Mouse (Mus musculus) liver, embryonic 13.5 days (tissue): Measurements from ENCODE around the gene Cwc25. TPM values are rescaled to one million over a fixed set of nuclear protein-coding genes. Genes with fewer than 3 reads are reported as not detected.
"Not testable (repeated sequence)": the region's sequence is repeated elsewhere in the genome, so short reads cannot be mapped to it uniquely, and the experiment has no call there.

Experiments
- ATAC-seq: fragments of 200-750 bp; cut with Nextera tagmentation; 2 replicates; pipeline ENCODE4 v1.8.0; 2017; ENCODE audit warnings: low read depth, mild to moderate bottlenecking, moderate number of reproducible peaks, moderate library complexity
- DNase-seq: peaks from one replicate; pipeline ENCODE4 v3.0.0; 2022
- H3K27ac ChIP-seq: fragments of 300-500 bp; sonication (generic); 2 replicates; pipeline ENCODE4 v1.5.1; 2015; ENCODE audit warnings: moderate library complexity, mild to moderate bottlenecking, inconsistent platforms
- H3K27me3 ChIP-seq: fragments of 300-500 bp; sonication (generic); 2 replicates; pipeline ENCODE4 v1.6.1; 2015; ENCODE audit warnings: mild to moderate bottlenecking, inconsistent platforms
- H3K36me3 ChIP-seq: fragments of 300-500 bp; sonication (generic); 2 replicates; pipeline ENCODE4 v1.6.1; 2015; ENCODE audit warnings: mild to moderate bottlenecking, inconsistent platforms
- H3K4me1 ChIP-seq: fragments of 300-500 bp; sonication (generic); replicated peaks from 2 replicates; pipeline ENCODE4 v1.6.1; 2015; ENCODE audit warnings: inconsistent platforms
- H3K4me2 ChIP-seq: fragments of 300-500 bp; sonication (generic); 2 replicates; pipeline ENCODE4 v1.6.1; 2015; ENCODE audit warnings: inconsistent platforms, mild to moderate bottlenecking, moderate library complexity
- H3K4me3 ChIP-seq: fragments of 300-500 bp; sonication (generic); replicated peaks from 2 replicates; pipeline ENCODE4 v1.5.1; 2015; ENCODE audit warnings: mild to moderate bottlenecking, inconsistent platforms
- H3K9ac ChIP-seq: fragments of 300-500 bp; sonication (generic); 2 replicates; pipeline ENCODE4 v1.6.1; 2015; ENCODE audit warnings: mild to moderate bottlenecking, inconsistent platforms
- H3K9me3 ChIP-seq: fragments of 300-500 bp; sonication (generic); replicated peaks from 2 replicates; pipeline ENCODE4 v1.6.1; 2016; ENCODE audit warnings: inconsistent platforms
- WGBS: fragments of 180-500 bp; shearing (Covaris S2); methylation state at CpG from one replicate; pipeline ENCODE4 v1.1.7; 2015; ENCODE audit not compliant: insufficient replicate concordance; 5-methylcytosine and 5-hydroxymethylcytosine counted together
- polyA plus RNA-seq: library from polyadenylated mRNA; unstranded; fragments of >200 nt; fragmentation: Nextera tagmentation; extraction: Ambion mirVana; gene quantifications from 2 replicates; pipeline ENCODE4 v1.2.1, GENCODE M21; 2015

Cwc25 gene
- polyA plus RNA-seq, 1 experiment from 2014 or later: 7.0 TPM

DNA sequence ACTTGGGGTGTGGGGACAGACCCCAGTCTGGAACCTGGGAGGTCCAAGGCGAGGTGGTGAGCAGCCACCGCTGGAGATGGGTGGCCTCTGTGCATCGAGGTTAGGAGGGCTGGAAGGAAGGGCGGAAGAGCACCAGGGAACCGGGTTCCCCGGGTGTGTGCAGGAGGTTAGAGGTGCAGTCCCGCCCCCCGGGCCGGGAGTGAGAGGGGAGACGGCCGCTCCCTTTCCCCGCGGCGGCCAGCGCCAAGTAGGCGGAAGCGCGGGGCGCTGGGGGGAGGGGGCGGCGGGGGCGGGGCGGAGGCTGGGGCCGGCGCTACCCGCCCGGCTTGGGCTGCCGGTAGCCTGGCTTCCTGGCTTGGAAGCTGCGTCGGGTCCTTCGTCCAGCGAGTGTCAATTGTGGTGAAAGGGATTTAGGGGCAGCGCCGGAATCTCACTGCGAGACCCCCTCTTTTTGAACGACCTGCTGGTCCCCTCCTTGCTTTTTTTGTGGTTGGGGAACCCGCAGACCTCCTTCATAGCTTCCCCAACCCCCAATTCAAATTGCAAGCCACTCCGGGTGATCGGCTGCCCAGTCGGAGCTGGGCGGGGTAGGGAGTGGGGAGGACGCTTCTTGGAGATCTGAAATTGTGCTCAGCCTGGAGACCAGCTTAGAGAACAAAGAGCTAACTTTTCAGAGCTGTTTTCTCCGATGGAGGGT is 33.8 kb upstream of the Cwc25 start:
- under 1% methylated on average over 39 of the region's 43 CpGs for WGBS
- H3K9me3 ChIP-seq: no peaks in the 10 kb centered on the region
- H3K4me2 ChIP-seq: peak overlapping the region; percentile 96
- ATAC-seq (peak; percentile 62), DNase-seq (peak; percentile 57)
- H3K9ac ChIP-seq: peak overlapping the region; percentile 81
- H3K27me3 ChIP-seq: 0 out of 2 replicates have a peak, but pooled peaks cover 7% of the 10 kb centered on the region
- peak overlapping the region; percentile 77 for H3K4me3 ChIP-seq
- peaks cover 73% of the 10 kb centered on the region for H3K4me1 ChIP-seq
- H3K27ac ChIP-seq: peak overlapping the region; percentile 89
- no peaks in the 10 kb centered on the region for H3K36me3 ChIP-seq

DNA sequence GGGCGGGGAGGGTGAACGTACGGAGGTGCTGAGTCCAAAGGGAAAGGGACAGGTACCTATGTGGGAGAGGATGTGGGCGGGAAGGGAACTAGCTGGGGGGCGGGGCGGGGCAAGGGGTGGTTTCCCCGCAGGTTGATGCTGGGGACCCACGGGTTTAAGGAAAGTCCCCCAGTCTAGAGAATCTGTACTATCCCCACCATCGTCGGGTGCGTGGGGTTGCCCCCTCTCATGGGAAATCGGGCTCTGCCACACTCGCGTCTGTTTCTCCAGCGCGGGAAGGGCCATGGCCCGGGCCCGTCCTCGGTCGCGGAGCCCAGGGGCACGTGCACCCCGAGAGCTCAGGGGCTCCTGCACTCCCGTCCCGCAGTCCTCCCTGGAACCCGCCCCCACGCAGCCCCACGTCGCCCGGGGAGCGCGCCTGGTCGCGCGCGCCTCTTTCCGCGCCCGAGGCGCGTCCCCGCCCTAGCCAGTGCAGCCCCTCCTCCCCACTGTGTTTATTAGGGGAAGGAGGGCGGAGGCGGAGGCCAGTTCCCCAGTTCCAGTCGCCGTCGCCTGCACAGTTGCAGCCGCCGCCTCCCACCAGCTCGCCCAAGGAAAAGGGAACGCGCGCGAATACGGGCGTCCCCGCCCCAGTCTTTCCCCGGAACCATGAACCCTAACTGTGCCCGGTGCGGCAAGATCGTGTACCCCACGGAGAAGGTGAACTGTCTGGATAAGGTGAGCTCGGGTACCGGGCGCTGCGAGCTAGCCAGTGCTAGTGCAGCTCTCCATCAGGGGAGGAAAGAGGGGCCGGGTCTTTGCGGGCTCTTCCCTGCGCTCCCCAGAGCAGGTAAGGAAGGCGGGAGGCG is 33.0 kb upstream of the Cwc25 start:
- ATAC-seq: peak; percentile 75
- Histone ChIP-seq H3K9me3 (no peaks in the 10 kb centered on the region), H3K4me2 (peak overlapping the region; percentile 96), H3K27ac (peak overlapping the region; percentile 89), H3K9ac (peak overlapping the region; percentile 81), H3K27me3 (0 out of 2 replicates have a peak, but pooled peaks cover 7% of the 10 kb centered on the region), H3K4me3 (peak overlapping the region; percentile 77), H3K4me1 (peaks cover 66% of the 10 kb centered on the region), H3K36me3 (no peaks in the 10 kb centered on the region)
- under 1% methylated on average over 69 of the region's 71 CpGs for WGBS
- DNase-seq: peak; percentile 69

- H3K27me3 ChIP-seq: 0 out of 2 replicates have a peak, but pooled peaks cover 7% of the 10 kb centered on the region
- peak within 1 kb of the TSS; percentile 81 for H3K9ac ChIP-seq
- peak; percentile 36 for ATAC-seq
- peak; percentile 76 for DNase-seq
- H3K4me3 ChIP-seq: peak within 1 kb of the TSS; percentile 77
- H3K4me2 ChIP-seq: peak within 1 kb of the TSS; percentile 96
- H3K4me1 ChIP-seq: peaks cover 60% of the 10 kb centered on the region
- WGBS: 0% methylated on average over 11 of the region's 11 CpGs
- no peaks in the 10 kb centered on the region for H3K9me3 ChIP-seq
- H3K36me3 ChIP-seq: no peaks in the 10 kb centered on the region
- H3K27ac ChIP-seq: peak within 1 kb of the TSS; percentile 89
These were observed 32.4 kb upstream of the Cwc25 start, which contains the start of gene Lasp1 for GRCm38 (mm10) chr11:97798782-97799145. Lasp1 (plus strand) TSS chr11:97799000.

DNA sequence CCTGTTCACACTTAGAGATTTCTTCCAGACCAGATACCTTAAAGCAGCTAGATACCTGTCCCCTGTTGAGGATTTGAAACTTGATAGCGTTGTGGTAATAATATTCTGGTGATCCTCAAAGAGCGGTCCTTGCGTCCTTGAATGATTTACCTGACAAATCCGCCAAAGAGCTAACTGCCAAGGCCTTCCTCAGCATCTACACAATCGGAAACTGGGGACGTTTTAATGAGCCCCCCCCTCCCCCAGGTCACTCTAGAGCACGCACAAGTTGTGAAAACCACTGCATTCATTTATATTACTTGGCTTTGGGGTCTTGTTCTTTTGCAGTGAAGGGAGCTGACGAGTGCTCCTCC is 31.7 kb upstream of the Cwc25 start:
- peak overlapping the region; percentile 77 for H3K4me3 ChIP-seq
- H3K4me2 ChIP-seq: peak overlapping the region; percentile 96
- H3K27me3 ChIP-seq: 0 out of 2 replicates have a peak, but pooled peaks cover 7% of the 10 kb centered on the region
- H3K36me3 ChIP-seq: no peaks in the 10 kb centered on the region
- WGBS: 48% methylated on average over 8 of the region's 8 CpGs
- H3K4me1 ChIP-seq: peaks cover 56% of the 10 kb centered on the region
- no peaks in the 10 kb centered on the region for H3K9me3 ChIP-seq
- no peak for ATAC-seq
- no peak overlapping the region for H3K9ac ChIP-seq
- DNase-seq: no peak
- H3K27ac ChIP-seq: no peak overlapping the region

GRCm38 (mm10) chr11:97797369-97798082 is 31.2 kb upstream of the Cwc25 start:
- H3K36me3 ChIP-seq: no peaks in the 10 kb centered on the region
- WGBS: 50% methylated on average over 15 of the region's 15 CpGs
- ATAC-seq (no peak), DNase-seq (no peak)
- H3K9ac ChIP-seq: no peak overlapping the region
- 0 out of 2 replicates have a peak, but pooled peaks cover 7% of the 10 kb centered on the region for H3K27me3 ChIP-seq
- no peak overlapping the region for H3K27ac ChIP-seq
- H3K4me2 ChIP-seq: peak overlapping the region; percentile 96
- H3K4me1 ChIP-seq: peaks cover 53% of the 10 kb centered on the region
- H3K4me3 ChIP-seq: peak overlapping the region; percentile 77; the same call in 1 of the 2 replicates
- no peaks in the 10 kb centered on the region for H3K9me3 ChIP-seq

- Histone ChIP-seq H3K9me3 (no peaks in the 10 kb centered on the region), H3K36me3 (no peaks in the 10 kb centered on the region), H3K4me2 (0 out of 2 replicates have a peak overlapping the region, but pooled peaks have one; percentile 96), H3K27me3 (0 out of 2 replicates have a peak, but pooled peaks cover 7% of the 10 kb centered on the region), H3K9ac (no peak overlapping the region), H3K4me3 (no peak overlapping the region), H3K27ac (no peak overlapping the region), H3K4me1 (peaks cover 48% of the 10 kb centered on the region)
- DNase-seq: peak; percentile 63
- ATAC-seq: no peak
- 1% methylated on average over 6 of the region's 6 CpGs for WGBS
These were observed 30.6 kb upstream of the Cwc25 start for GRCm38 (mm10) chr11:97796910-97797309.

- no peak overlapping the region for H3K27ac ChIP-seq
- H3K4me1 ChIP-seq: peaks cover 11% of the 10 kb centered on the region
- H3K9ac ChIP-seq: no peak overlapping the region
- peak; percentile 44 for DNase-seq
- H3K4me2 ChIP-seq: no peak overlapping the region
- no peak overlapping the region for H3K4me3 ChIP-seq
- no peaks in the 10 kb centered on the region for H3K9me3 ChIP-seq
- H3K27me3 ChIP-seq: 0 out of 2 replicates have a peak, but pooled peaks cover 4% of the 10 kb centered on the region
- WGBS: 7% methylated on average over 2 of the region's 2 CpGs
- H3K36me3 ChIP-seq: no peaks in the 10 kb centered on the region
- ATAC-seq: no peak
These were observed 26.8 kb upstream of the Cwc25 start for GRCm38 (mm10) chr11:97793165-97793564.

GRCm38 (mm10) chr11:97790778-97791438 is 24.6 kb upstream of the Cwc25 start:
- WGBS: 56% methylated on average over 2 of the region's 2 CpGs
- not testable (repeated sequence) for H3K27me3 ChIP-seq, ATAC-seq, H3K27ac ChIP-seq, H3K36me3 ChIP-seq, H3K9ac ChIP-seq, H3K4me1 ChIP-seq, H3K9me3 ChIP-seq, DNase-seq, H3K4me2 ChIP-seq, H3K4me3 ChIP-seq

DNA sequence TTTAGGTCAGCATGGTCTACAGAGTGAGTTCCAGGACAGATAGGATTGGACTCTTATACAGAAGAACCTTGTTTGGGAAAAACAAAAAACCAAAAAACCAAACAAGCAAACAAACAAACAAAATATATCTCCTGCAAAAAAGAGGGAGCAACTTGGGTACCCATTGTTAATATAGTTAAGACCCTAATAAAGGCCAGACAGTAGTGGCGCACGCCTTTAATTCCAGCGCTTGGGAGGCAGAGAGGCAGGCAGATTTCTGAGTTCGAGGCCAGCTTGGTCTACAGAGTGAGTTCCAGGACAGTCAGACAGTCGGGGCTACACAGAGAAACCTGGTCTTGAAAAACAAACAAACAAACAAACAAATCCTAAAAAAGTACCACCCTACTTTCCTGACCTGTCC is 23.4 kb upstream of the Cwc25 start:
- Histone ChIP-seq H3K4me2 (no peak overlapping the region), H3K36me3 (no peaks in the 10 kb centered on the region), H3K27ac (no peak overlapping the region), H3K9me3 (no peaks in the 10 kb centered on the region), H3K27me3 (no peaks in the 10 kb centered on the region), H3K4me1 (no peaks in the 10 kb centered on the region), H3K9ac (no peak overlapping the region), H3K4me3 (no peak overlapping the region)
- ATAC-seq (no peak), DNase-seq (no peak)
- 69% methylated on average over 5 of the region's 5 CpGs for WGBS

DNA sequence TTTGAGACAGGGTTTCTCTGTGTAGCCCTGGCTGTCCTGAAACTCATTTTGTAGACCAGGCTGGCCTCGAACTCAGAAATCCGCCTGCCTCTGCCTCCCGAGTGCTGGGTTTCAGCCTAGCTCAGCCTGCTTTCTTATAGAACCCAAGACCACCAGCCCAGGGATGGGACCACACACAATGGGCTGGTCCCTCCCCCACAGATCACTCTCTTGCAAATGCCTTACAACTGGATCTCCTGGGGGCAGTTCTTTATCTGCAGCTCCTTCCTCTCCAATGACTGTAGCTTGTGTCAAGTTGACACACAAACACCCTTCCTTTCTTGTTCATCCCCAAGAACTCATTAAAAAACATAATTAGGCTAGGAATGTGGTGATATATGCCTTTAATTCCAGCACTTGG is 21.6 kb upstream of the Cwc25 start:
- Histone ChIP-seq H3K27me3 (no peaks in the 10 kb centered on the region), H3K4me2 (no peak overlapping the region), H3K4me3 (no peak overlapping the region), H3K9me3 (no peaks in the 10 kb centered on the region), H3K4me1 (peaks cover 6% of the 10 kb centered on the region; the same call in 1 of the 2 replicates), H3K36me3 (no peaks in the 10 kb centered on the region), H3K9ac (no peak overlapping the region), H3K27ac (no peak overlapping the region)
- no peak for ATAC-seq
- WGBS: 78% methylated on average over 3 of the region's 3 CpGs
- DNase-seq: no peak
